Mouse (Mus musculus): ENCODE results near the gene Ticam1.

The Ticam1 gene

GRCm38 (mm10) chr17:56290388-56291170, 14.0 kb upstream of the Ticam1 start:
- DNase-seq = no peak

GRCm38 (mm10) chr17:56289371-56290331, 13.1 kb upstream of the Ticam1 start:
- DNase-seq = no peak

GRCm38 (mm10) chr17:56288866-56289265, 12.3 kb upstream of the Ticam1 start:
- DNase-seq = no peak

GRCm38 (mm10) chr17:56287830-56288229, 11.2 kb upstream of the Ticam1 start:
- no peak for DNase-seq

- DNase-seq = no peak
These were observed 9.4 kb upstream of the Ticam1 start for GRCm38 (mm10) chr17:56285995-56286394.

GRCm38 (mm10) chr17:56283316-56283715, 6.7 kb upstream of the Ticam1 start:
- no peak for DNase-seq

- DNase-seq = no peak
These were observed 6.2 kb upstream of the Ticam1 start for GRCm38 (mm10) chr17:56282802-56283201.

- no peak for DNase-seq
These were observed 4.6 kb upstream of the Ticam1 start for GRCm38 (mm10) chr17:56281193-56281592.

GRCm38 (mm10) chr17:56279481-56280155, 3.0 kb upstream of the Ticam1 start:
- no peak for DNase-seq

- DNase-seq = no peak
These were observed 1.8 kb upstream of the Ticam1 start for GRCm38 (mm10) chr17:56278340-56278739.

- no peak for DNase-seq
These were observed 944 bp upstream of the Ticam1 start for GRCm38 (mm10) chr17:56277567-56277893.

GRCm38 (mm10) chr17:56275842-56276480, 625 bp downstream of the Ticam1 start:
- no peak for DNase-seq

GRCm38 (mm10) chr17:56273986-56274385, 2.6 kb downstream of the Ticam1 start:
- no peak for DNase-seq

- no peak for DNase-seq
These were observed 3.1 kb downstream of the Ticam1 start for GRCm38 (mm10) chr17:56273482-56273881.

GRCm38 (mm10) chr17:56272644-56273043, 3.9 kb downstream of the Ticam1 start:
- no peak for DNase-seq

GRCm38 (mm10) chr17:56271609-56272253, 4.9 kb downstream of the Ticam1 start:
- no peak for DNase-seq

- DNase-seq = no peak
These were observed 6.8 kb downstream of the Ticam1 start for GRCm38 (mm10) chr17:56269741-56270140.

- peak; percentile 57 for DNase-seq
These were observed 7.4 kb downstream of the Ticam1 start for GRCm38 (mm10) chr17:56269153-56269630.

- no peak for DNase-seq
These were observed 10.3 kb downstream of the Ticam1 start for GRCm38 (mm10) chr17:56266271-56266670.

- no peak for DNase-seq
These were observed 10.7 kb downstream of the Ticam1 start for GRCm38 (mm10) chr17:56265869-56266268.

- no peak for DNase-seq
These were observed 11.6 kb downstream of the Ticam1 start for GRCm38 (mm10) chr17:56265011-56265410.

GRCm38 (mm10) chr17:56264020-56264419, 12.6 kb downstream of the Ticam1 start:
- peak; percentile 69 for DNase-seq
